Mouse (Mus musculus) liver, embryonic 14.5 days (tissue): Measurements from ENCODE around the gene Bglap3. TPM values are rescaled to one million over a fixed set of nuclear protein-coding genes. Genes with fewer than 3 reads are reported as not detected.
A peak's percentile ranks its signal among the peaks of the same experiment; 100 is the strongest.

Experiments
- ATAC-seq: fragments of 200-750 bp; cut with Nextera tagmentation; 2 replicates; pipeline ENCODE4 v1.8.0; 2017; ENCODE audit warnings: moderate number of reproducible peaks, mild to moderate bottlenecking, moderate library complexity; ENCODE audit not compliant: insufficient read depth
- DNase-seq, 3 experiments: peaks; one replicate each; pipeline ENCODE4 v3.0.0-alpha.2; 2012 to 2013; ENCODE audit warnings: low read depth in 3 of 3, low spot score in 3 of 3
- H3K27ac ChIP-seq: fragments of 300-500 bp; sonication (generic); 2 replicates; pipeline ENCODE4 v1.5.1; 2014; ENCODE audit warnings: moderate library complexity, mild to moderate bottlenecking, control low read depth, inconsistent platforms
- H3K27me3 ChIP-seq: fragments of 300-500 bp; sonication (generic); 2 replicates; pipeline ENCODE4 v1.6.1; 2014; ENCODE audit warnings: mild to moderate bottlenecking, low read length, moderate library complexity; ENCODE audit not compliant: control insufficient read depth, insufficient read depth
- H3K36me3 ChIP-seq: fragments of 300-500 bp; sonication (generic); replicated peaks from 2 replicates; pipeline ENCODE4 v1.6.1; 2014; ENCODE audit warnings: low read depth; ENCODE audit not compliant: control insufficient read depth, insufficient read depth
- H3K4me1 ChIP-seq, 2 experiments: fragments of 200-500 bp in 1 of 2; fragments of 300-500 bp in 1 of 2; sonication (generic) in 1 of 2; replicated peaks; 2 replicates each; pipeline ENCODE4 v1.6.1; 2012 to 2014; ENCODE audit warnings: antibody characterized with exemption in 1 of 2, inconsistent platforms in 1 of 2, low read length in 1 of 2; ENCODE audit not compliant: control insufficient read depth in 2 of 2, insufficient read depth in 2 of 2
- H3K4me2 ChIP-seq: fragments of 300-500 bp; sonication (generic); 2 replicates; pipeline ENCODE4 v1.6.1; 2014; ENCODE audit warnings: low read depth, mild to moderate bottlenecking, control low read depth, moderate library complexity
- H3K4me3 ChIP-seq, 2 experiments: fragments of 200-500 bp in 1 of 2; fragments of 300-500 bp in 1 of 2; sonication (generic) in 1 of 2; 2 replicates each; pipeline ENCODE4 v1.5.1; 2012 to 2014; ENCODE audit warnings: low read depth in 2 of 2, low read length in 2 of 2, mild to moderate bottlenecking in 2 of 2, control low read depth in 1 of 2, inconsistent platforms in 1 of 2, moderate library complexity in 1 of 2; ENCODE audit not compliant: insufficient read depth in 1 of 2
- H3K9ac ChIP-seq: fragments of 300-500 bp; sonication (generic); replicated peaks from 2 replicates; pipeline ENCODE4 v1.6.1; 2014; ENCODE audit warnings: mild to moderate bottlenecking, control low read depth, moderate library complexity
- H3K9me3 ChIP-seq: fragments of 300-500 bp; sonication (generic); 2 replicates; pipeline ENCODE4 v1.6.1; 2016; ENCODE audit warnings: low read length, mixed read lengths; ENCODE audit not compliant: control insufficient read depth
- CTCF ChIP-seq: IDR thresholded peaks from 2 replicates; pipeline ENCODE4 v1.5.1; 2016; ENCODE audit warnings: antibody characterized with exemption, low read depth, control low read depth
- EP300 ChIP-seq: IDR thresholded peaks from 2 replicates; pipeline ENCODE4 v1.6.1; 2016; ENCODE audit warnings: antibody characterized with exemption, low read depth
- WGBS: fragments of 180-500 bp; shearing (Covaris S2); extraction: QIAGEN DNeasy Blood & Tissue Kit; methylation state at CpG from one replicate; pipeline ENCODE4 v1.1.7; 2014; ENCODE audit not compliant: insufficient replicate concordance; 5-methylcytosine and 5-hydroxymethylcytosine counted together
- polyA plus RNA-seq, 2 experiments: library from polyadenylated mRNA; depleted of rRNA in 1 of 2; stranded (reverse) in 1 of 2; unstranded in 1 of 2; fragments of >200 nt; fragmentation: Nextera tagmentation in 1 of 2; extraction: Ambion mirVana in 1 of 2; gene quantifications; 2 replicates each; pipeline versions ENCODE4 v1.2.1 to v1.2.3; 2012 to 2014

Bglap3 gene
- polyA plus RNA-seq, 2 experiments: 0.27 to 0.38 TPM

- Histone ChIP-seq H3K27me3 (no peaks in the 10 kb centered on the region), H3K4me1 (peaks cover 19 to 33% of the 10 kb centered on the region in 2 experiments), H3K27ac (no peak overlapping the region), H3K4me3 (no peak overlapping the region), H3K9ac (no peak overlapping the region), H3K36me3 (peaks cover 5% of the 10 kb centered on the region; the same call in 1 of the 2 replicates), H3K4me2 (no peak overlapping the region; the same call in 1 of the 2 replicates), H3K9me3 (no peaks in the 10 kb centered on the region)
- WGBS: 69% methylated on average over 7 of the region's 7 CpGs
- ATAC-seq (no peak), DNase-seq (no peak)
- no peak for TF ChIP-seq CTCF
- no peak for TF ChIP-seq EP300
Measured at GRCm38 (mm10) chr3:88407529-88407928, 35.0 kb upstream of the Bglap3 start.

GRCm38 (mm10) chr3:88407090-88407489, 34.5 kb upstream of the Bglap3 start:
- WGBS: 3% methylated on average over 2 of the region's 2 CpGs
- ATAC-seq (no peak), DNase-seq (peak; percentile 70 to 72 (median 70))
- H3K27ac ChIP-seq: no peak overlapping the region
- H3K9ac ChIP-seq: no peak overlapping the region
- H3K4me3 ChIP-seq: no peak overlapping the region
- TF ChIP-seq EP300 (no peak), CTCF (peak; percentile 94)
- H3K27me3 ChIP-seq: no peaks in the 10 kb centered on the region
- no peaks in the 10 kb centered on the region for H3K9me3 ChIP-seq
- peaks cover 3% of the 10 kb centered on the region; the same call in 1 of the 2 replicates for H3K36me3 ChIP-seq
- no peak overlapping the region; the same call in 1 of the 2 replicates for H3K4me2 ChIP-seq
- H3K4me1 ChIP-seq: peaks cover 17 to 29% of the 10 kb centered on the region in 2 experiments

- no peaks in the 10 kb centered on the region for H3K27me3 ChIP-seq
- 80% methylated on average over 10 of the region's 10 CpGs for WGBS
- DNase-seq: no peak
- H3K27ac ChIP-seq: no peak overlapping the region
- H3K9ac ChIP-seq: no peak overlapping the region
- no peak overlapping the region for H3K4me2 ChIP-seq
- no peaks in the 10 kb centered on the region for H3K9me3 ChIP-seq
- peaks cover 0 to 8% of the 10 kb centered on the region in 2 experiments; a peak in 3 of 4 replicates for H3K4me1 ChIP-seq
- no peak for ATAC-seq
- H3K36me3 ChIP-seq: peaks cover 9% of the 10 kb centered on the region
- no peak overlapping the region for H3K4me3 ChIP-seq
- no peak for TF ChIP-seq CTCF
- TF ChIP-seq EP300: no peak
Measured at GRCm38 (mm10) chr3:88403522-88404230, 31.1 kb upstream of the Bglap3 start.

GRCm38 (mm10) chr3:88398666-88399065, 26.1 kb upstream of the Bglap3 start:
- H3K4me2 ChIP-seq: no peak overlapping the region
- no peaks in the 10 kb centered on the region for H3K9me3 ChIP-seq
- H3K27ac ChIP-seq: no peak overlapping the region
- no peak overlapping the region for H3K4me3 ChIP-seq
- H3K9ac ChIP-seq: no peak overlapping the region
- peaks cover 9% of the 10 kb centered on the region for H3K36me3 ChIP-seq
- 81% methylated on average over 2 of the region's 2 CpGs for WGBS
- H3K4me1 ChIP-seq: no peaks in the 10 kb centered on the region
- ATAC-seq (no peak), DNase-seq (no peak)
- no peaks in the 10 kb centered on the region for H3K27me3 ChIP-seq
- TF ChIP-seq CTCF: no peak
- TF ChIP-seq EP300: no peak

- no peak for TF ChIP-seq CTCF
- TF ChIP-seq EP300: no peak
- no peak overlapping the region for H3K27ac ChIP-seq
Measured at GRCm38 (mm10) chr3:88395742-88396141, 23.2 kb upstream of the Bglap3 start.

More at GRCm38 (mm10) chr3:88395742-88396141, 23.2 kb upstream of the Bglap3 start:
- 81% methylated on average over 8 of the region's 8 CpGs for WGBS
- Histone ChIP-seq H3K4me3 (no peak overlapping the region), H3K36me3 (peaks cover 9% of the 10 kb centered on the region), H3K27me3 (no peaks in the 10 kb centered on the region), H3K4me1 (no peaks in the 10 kb centered on the region), H3K4me2 (no peak overlapping the region), H3K9me3 (no peaks in the 10 kb centered on the region), H3K9ac (no peak overlapping the region)
- ATAC-seq (no peak), DNase-seq (no peak)
